Mouse (Mus musculus) forebrain, embryonic 14.5 days (tissue): ENCODE measurements around the gene Uso1. TPM values are rescaled to one million over a fixed set of nuclear protein-coding genes. Genes with fewer than 3 reads are reported as not detected.
A peak's percentile ranks its signal among the peaks of the same experiment; 100 is the strongest.

Source experiments
- ATAC-seq: fragments of 200-750 bp; cut with Nextera tagmentation; 2 replicates; pipeline ENCODE4 v1.8.0; 2017; ENCODE audit warnings: mild to moderate bottlenecking, moderate library complexity
- DNase-seq: peaks from one replicate; pipeline ENCODE4 v3.0.0-alpha.2; 2015; ENCODE audit warnings: low spot score
- H3K27ac ChIP-seq: fragments of 300-500 bp; sonication (generic); 2 replicates; pipeline ENCODE4 v1.5.1; 2014; ENCODE audit warnings: low read depth, mild to moderate bottlenecking, control low read depth, low read length, moderate library complexity
- H3K27me3 ChIP-seq: fragments of 300-500 bp; sonication (generic); replicated peaks from 2 replicates; pipeline ENCODE4 v1.6.1; 2014; ENCODE audit warnings: low read length, control low read depth, mixed read lengths; ENCODE audit not compliant: control insufficient read depth, insufficient read depth
- H3K36me3 ChIP-seq: fragments of 300-500 bp; sonication (generic); 2 replicates; pipeline ENCODE4 v1.6.1; 2014; ENCODE audit warnings: low read length, control low read depth; ENCODE audit not compliant: control insufficient read depth, insufficient read depth
- H3K4me1 ChIP-seq: fragments of 300-500 bp; sonication (generic); 2 replicates; pipeline ENCODE4 v1.6.1; 2014; ENCODE audit warnings: antibody characterized with exemption, low read length, control low read depth; ENCODE audit not compliant: control insufficient read depth, insufficient read depth
- H3K4me2 ChIP-seq: fragments of 300-500 bp; sonication (generic); 2 replicates; pipeline ENCODE4 v1.6.1; 2014; ENCODE audit warnings: mild to moderate bottlenecking, control low read depth, low read length
- H3K4me3 ChIP-seq: fragments of 300-500 bp; sonication (generic); 2 replicates; pipeline ENCODE4 v1.5.1; 2014; ENCODE audit warnings: low read depth, low read length, control low read depth
- H3K9ac ChIP-seq: fragments of 300-500 bp; sonication (generic); 2 replicates; pipeline ENCODE4 v1.6.1; 2014; ENCODE audit warnings: mild to moderate bottlenecking, low read length, control low read depth, moderate library complexity
- H3K9me3 ChIP-seq: fragments of 300-500 bp; sonication (generic); replicated peaks from 2 replicates; pipeline ENCODE4 v1.6.1; 2016; ENCODE audit warnings: low read length, control low read depth, mixed read lengths; ENCODE audit not compliant: control insufficient read depth
- WGBS: fragments of 180-500 bp; shearing (Covaris S2); extraction: QIAGEN DNeasy Blood & Tissue Kit; methylation state at CpG from one replicate; pipeline ENCODE4 v1.1.7; 2014; 5-methylcytosine and 5-hydroxymethylcytosine counted together
- polyA plus RNA-seq: library from polyadenylated mRNA; unstranded; fragments of >200 nt; fragmentation: Nextera tagmentation; extraction: Ambion mirVana; gene quantifications from 2 replicates; pipeline ENCODE4 v1.2.1, GENCODE M21; 2014

The Uso1 gene
- 30.1 and 32.0 TPM in 2 replicates for polyA plus RNA-seq

GRCm38 (mm10) chr5:92137239-92138046 is at the start of gene Uso1:
Uso1 (plus strand) TSS chr5:92137938.
- Histone ChIP-seq H3K36me3 (no peaks in the 10 kb centered on the region), H3K4me1 (peaks cover 21% of the 10 kb centered on the region), H3K4me2 (peak within 1 kb of the TSS; percentile 72), H3K9me3 (no peaks in the 10 kb centered on the region), H3K27me3 (no peaks in the 10 kb centered on the region), H3K4me3 (peak within 1 kb of the TSS; percentile 84), H3K9ac (peak within 1 kb of the TSS; percentile 92), H3K27ac (peak within 1 kb of the TSS; percentile 70)
- ATAC-seq (peak; percentile 97), DNase-seq (peak; percentile 98)
- 1% methylated on average over 51 of the region's 59 CpGs for WGBS

DNA sequence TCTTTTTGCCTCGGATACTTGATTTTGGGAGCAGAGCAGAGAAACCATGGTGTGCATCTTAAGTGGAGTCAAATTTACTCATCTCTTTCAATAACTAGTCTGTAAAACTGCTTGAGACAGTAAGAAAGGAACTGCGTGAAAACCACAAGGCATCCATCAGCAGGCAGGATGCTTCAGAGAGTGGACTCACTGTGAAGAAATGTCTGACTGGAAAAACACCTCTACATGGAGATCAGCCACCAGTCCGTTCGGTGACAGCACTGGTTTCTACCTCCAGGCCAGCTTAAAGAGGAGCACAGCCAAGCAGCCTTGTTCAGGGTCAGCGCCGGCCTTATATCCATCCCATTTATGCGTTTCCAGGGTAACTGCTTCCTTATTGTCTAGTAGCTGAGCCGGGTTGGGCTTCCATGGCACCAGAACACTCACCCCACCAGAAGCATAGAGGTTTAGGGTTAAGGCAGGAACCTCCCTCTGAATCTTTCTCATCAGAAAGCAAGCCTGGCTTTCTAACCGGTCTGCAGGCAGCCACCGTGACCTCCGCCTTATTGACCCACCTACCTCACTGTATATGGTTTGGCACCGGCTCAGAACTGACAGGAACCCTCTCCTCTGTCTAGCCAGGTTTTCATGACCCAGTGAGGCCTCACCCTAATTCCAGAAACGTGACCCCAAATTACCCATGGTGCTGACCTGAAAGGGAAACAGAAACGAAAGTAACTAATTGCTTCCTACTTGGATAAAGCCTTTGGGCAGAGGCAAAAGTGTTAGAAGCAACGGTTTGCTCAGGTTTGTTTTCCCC is 44.3 kb upstream of the Uso1 start:
- ATAC-seq (no peak), DNase-seq (no peak)
- Histone ChIP-seq H3K4me2 (no peak overlapping the region), H3K9ac (no peak overlapping the region; the same call in 1 of the 2 replicates), H3K9me3 (no peaks in the 10 kb centered on the region), H3K4me1 (no peaks in the 10 kb centered on the region), H3K27me3 (no peaks in the 10 kb centered on the region), H3K27ac (no peak overlapping the region), H3K36me3 (no peaks in the 10 kb centered on the region), H3K4me3 (no peak overlapping the region)
- WGBS = 54% methylated on average over 15 of the region's 15 CpGs

- H3K4me3 ChIP-seq = no peak overlapping the region
- WGBS = 80% methylated on average over 3 of the region's 3 CpGs
- no peaks in the 10 kb centered on the region for H3K9me3 ChIP-seq
- no peaks in the 10 kb centered on the region for H3K27me3 ChIP-seq
- H3K4me1 ChIP-seq = no peaks in the 10 kb centered on the region
- H3K36me3 ChIP-seq = no peaks in the 10 kb centered on the region
- H3K9ac ChIP-seq = no peak overlapping the region
- ATAC-seq (no peak), DNase-seq (no peak)
- no peak overlapping the region for H3K4me2 ChIP-seq
- no peak overlapping the region for H3K27ac ChIP-seq
Measured at GRCm38 (mm10) chr5:92094062-92094415, 43.7 kb upstream of the Uso1 start.

GRCm38 (mm10) chr5:92096786-92097185 is 41.0 kb upstream of the Uso1 start:
- Histone ChIP-seq H3K4me1 (no peaks in the 10 kb centered on the region), H3K4me3 (no peak overlapping the region), H3K9ac (no peak overlapping the region), H3K27me3 (no peaks in the 10 kb centered on the region), H3K27ac (no peak overlapping the region), H3K36me3 (no peaks in the 10 kb centered on the region), H3K9me3 (no peaks in the 10 kb centered on the region), H3K4me2 (no peak overlapping the region)
- WGBS = 94% methylated on average over 6 of the region's 6 CpGs
- DNase-seq (no peak), ATAC-seq (no peak)

GRCm38 (mm10) chr5:92097779-92098178 is 40.0 kb upstream of the Uso1 start:
- DNase-seq = no peak

GRCm38 (mm10) chr5:92098351-92099109 is 39.2 kb upstream of the Uso1 start:
- Histone ChIP-seq H3K4me1 (no peaks in the 10 kb centered on the region), H3K27ac (no peak overlapping the region), H3K4me2 (no peak overlapping the region), H3K4me3 (no peak overlapping the region), H3K9ac (no peak overlapping the region), H3K9me3 (no peaks in the 10 kb centered on the region), H3K36me3 (no peaks in the 10 kb centered on the region), H3K27me3 (no peaks in the 10 kb centered on the region)
- DNase-seq = no peak
- ATAC-seq = no peak
- WGBS = 63% methylated on average over 13 of the region's 13 CpGs

More at GRCm38 (mm10) chr5:92097779-92098178, 40.0 kb upstream of the Uso1 start:
- ATAC-seq = no peak
- no peaks in the 10 kb centered on the region for H3K36me3 ChIP-seq
- H3K27me3 ChIP-seq = no peaks in the 10 kb centered on the region
- 91% methylated on average over 4 of the region's 4 CpGs for WGBS
- H3K4me2 ChIP-seq = no peak overlapping the region
- H3K4me3 ChIP-seq = no peak overlapping the region
- H3K9ac ChIP-seq = no peak overlapping the region
- no peak overlapping the region for H3K27ac ChIP-seq
- H3K4me1 ChIP-seq = no peaks in the 10 kb centered on the region
- H3K9me3 ChIP-seq = no peaks in the 10 kb centered on the region

DNA sequence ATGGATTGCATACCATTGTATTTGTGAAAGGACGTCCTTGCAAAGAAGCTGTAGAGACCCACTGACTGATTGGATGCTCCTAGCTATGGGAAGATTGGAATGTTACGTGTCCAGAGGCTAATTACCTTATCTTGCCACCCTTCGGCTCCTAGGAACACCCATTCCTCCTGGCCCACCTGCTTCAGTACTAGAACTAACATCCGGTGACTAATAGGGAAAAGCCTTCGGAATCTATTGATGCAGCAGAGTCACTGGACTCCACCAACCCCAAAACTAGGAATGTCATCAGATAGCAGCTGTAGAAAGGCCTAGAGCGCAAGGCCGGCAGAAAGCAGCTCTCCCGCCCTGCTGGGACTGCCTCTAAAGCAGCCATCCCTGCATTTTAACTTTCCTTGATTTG is 36.1 kb upstream of the Uso1 start:
- peaks cover 4% of the 10 kb centered on the region; the same call in 1 of the 2 replicates for H3K4me1 ChIP-seq
- no peaks in the 10 kb centered on the region for H3K9me3 ChIP-seq
- H3K27me3 ChIP-seq = no peaks in the 10 kb centered on the region
- DNase-seq (no peak), ATAC-seq (no peak)
- no peaks in the 10 kb centered on the region for H3K36me3 ChIP-seq
- H3K4me2 ChIP-seq = no peak overlapping the region
- H3K4me3 ChIP-seq = no peak overlapping the region
- H3K9ac ChIP-seq = no peak overlapping the region
- WGBS = 86% methylated on average over 8 of the region's 8 CpGs
- H3K27ac ChIP-seq = no peak overlapping the region

DNA sequence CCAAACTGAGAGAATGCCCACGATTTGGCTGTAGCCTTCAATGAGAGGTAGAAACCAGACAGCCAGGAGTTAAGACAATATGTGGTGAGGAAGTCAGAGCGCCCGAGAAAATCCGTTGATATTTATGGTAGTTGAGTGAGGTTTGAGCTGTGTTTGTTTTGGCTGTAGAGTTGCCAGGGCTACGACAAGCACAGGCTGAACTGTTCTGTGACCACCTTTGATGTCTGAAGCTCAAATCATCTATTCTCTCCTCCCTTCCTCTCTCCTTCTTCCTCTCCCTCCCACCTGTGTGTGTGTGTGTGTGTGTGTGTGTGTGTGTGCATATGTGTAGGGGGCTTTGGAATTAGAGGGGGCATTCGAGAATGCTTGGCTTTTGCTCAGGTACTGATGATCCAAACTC is 34.7 kb upstream of the Uso1 start:
- DNase-seq (no peak), ATAC-seq (no peak)
- Histone ChIP-seq H3K36me3 (no peaks in the 10 kb centered on the region), H3K9ac (no peak overlapping the region), H3K27me3 (no peaks in the 10 kb centered on the region), H3K27ac (no peak overlapping the region), H3K4me3 (no peak overlapping the region), H3K4me1 (peaks cover 5% of the 10 kb centered on the region; the same call in 1 of the 2 replicates), H3K4me2 (no peak overlapping the region), H3K9me3 (no peaks in the 10 kb centered on the region)
- WGBS = 82% methylated on average over 6 of the region's 6 CpGs
